Mouse (Mus musculus): ENCODE measurements around the gene Elmo1.
A peak's percentile ranks its signal among the peaks of the same experiment; 100 is the strongest.

Gene Elmo1

DNA sequence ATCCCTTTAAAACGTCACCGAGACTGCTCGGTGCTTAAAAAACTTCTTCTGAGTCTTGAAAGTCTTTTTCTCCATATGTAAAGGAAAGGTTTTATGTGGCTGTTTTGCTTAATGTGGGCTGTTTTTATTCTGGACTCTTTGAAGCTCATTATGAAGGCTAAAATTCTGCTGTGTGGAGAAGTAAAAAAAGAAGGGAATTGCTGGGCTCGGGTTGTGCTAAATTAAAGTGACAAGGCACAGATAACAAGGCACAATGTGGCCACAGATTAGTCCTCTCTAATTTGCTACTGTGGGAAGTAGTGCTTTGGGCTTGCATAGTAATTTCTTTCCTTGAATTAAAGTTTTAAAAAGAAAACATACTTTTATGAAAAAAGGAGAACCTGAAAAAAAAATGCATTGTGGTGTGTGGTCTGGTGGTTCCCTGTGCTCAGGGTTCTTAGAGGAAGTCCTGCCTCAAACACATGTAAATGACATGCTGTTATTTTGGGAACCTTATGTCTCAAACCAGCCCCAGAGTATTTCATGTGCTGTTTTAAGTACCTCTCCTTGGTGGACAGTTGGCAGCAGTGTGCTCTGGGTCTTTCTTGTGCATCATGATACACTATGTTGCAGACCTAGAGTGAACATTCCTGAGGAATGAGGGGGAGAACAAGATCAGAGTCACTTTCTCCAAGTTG, 61.0 kb downstream of the Elmo1 start:
- peak in 1 of 2 experiments; percentile 15 for DNase-seq (ENCODE audit: low read depth in 1 of 2, low spot score in 2 of 2)

DNA sequence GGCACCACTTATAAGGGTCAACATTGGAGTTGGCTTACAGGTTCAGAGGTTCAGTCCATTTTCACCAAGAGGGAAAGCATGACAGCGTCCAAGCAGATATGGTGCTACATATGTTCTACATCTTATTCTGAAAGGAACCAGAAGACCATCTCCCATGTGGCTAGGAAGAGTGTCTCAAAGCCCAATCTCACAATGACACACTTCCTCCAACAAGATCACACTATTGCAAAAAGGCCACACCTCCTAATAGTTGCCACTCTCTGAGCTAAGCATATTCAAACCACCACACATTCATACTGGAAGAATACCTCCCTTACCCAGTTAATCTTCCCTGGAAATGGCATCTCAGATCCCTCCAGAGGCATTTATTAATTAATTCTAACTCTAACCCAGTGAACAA, 66.7 kb downstream of the Elmo1 start:
- no peak for DNase-seq (ENCODE audit: low read depth in 1 of 2, low spot score in 2 of 2)

DNA sequence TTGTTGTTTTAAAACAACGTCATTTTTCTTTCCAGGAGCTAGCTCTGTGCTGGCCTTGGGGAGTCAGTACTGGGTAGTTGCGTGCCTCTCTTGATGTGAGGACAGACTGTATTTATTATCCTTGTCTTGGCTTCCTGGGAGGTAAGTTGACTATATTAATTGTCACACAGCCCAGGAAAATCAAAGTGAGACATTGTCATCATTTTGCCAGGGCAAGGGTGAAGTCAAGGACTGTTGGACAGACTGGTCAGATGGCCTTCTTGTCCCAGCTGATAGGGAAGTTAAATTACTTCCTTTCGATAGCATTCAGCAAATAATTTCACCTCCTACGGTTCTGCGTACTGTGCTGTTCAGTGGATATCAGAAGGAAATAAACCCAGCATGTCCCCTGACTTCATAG, 67.1 kb downstream of the Elmo1 start:
- no peak for DNase-seq (ENCODE audit: low read depth in 1 of 2, low spot score in 2 of 2)

DNA sequence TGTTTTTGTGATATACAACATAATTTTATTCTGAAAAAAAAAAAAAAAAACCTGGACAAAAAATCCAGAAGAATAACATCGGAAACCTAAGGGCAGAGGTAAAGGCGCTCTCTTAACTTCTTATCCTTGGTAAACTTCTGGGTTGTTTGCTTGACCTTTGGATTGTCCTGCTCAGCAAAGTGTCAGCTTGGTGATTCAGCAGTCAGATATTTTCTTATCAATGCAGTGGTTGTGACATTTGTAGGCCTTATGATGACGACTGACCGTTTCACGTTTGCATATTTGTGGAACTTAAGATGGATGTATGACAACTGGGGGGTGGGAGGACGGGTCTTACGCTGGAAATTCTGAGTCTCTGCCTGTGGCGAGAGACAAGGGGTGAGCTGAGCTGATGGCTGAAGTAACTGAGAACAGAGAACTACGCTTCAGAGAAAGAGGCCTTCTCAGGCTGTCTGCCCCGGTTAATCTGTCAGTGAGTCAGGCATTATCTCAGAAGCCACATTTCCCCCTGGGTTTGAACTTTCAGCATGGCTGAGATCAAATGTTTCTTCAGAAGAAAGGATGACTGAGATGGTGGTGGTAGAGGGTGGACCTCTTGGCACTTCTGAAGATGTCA, 73.1 kb downstream of the Elmo1 start:
- DNase-seq (ENCODE audit: low read depth in 1 of 2, low spot score in 2 of 2): no peak

DNA sequence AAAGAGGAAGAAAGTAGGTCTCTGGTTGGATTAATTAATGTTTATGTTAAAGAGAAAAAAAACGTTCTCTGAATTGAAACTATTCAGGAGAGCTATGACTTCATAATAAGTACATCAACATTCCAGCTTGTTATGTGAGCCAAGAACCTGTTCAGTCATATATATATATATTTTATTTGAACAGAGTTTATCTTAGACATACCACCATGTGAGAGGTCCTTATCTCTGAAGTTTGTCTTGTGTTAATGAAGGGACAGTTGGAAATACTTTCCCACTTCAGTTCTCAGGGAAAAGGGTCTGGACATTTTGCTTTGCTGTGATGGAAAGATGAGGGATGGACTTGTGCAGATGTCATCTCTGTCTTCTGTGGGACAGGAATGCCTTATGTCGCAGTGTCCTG, 74.4 kb downstream of the Elmo1 start:
- no peak for DNase-seq (ENCODE audit: low read depth in 1 of 2, low spot score in 2 of 2)

DNA sequence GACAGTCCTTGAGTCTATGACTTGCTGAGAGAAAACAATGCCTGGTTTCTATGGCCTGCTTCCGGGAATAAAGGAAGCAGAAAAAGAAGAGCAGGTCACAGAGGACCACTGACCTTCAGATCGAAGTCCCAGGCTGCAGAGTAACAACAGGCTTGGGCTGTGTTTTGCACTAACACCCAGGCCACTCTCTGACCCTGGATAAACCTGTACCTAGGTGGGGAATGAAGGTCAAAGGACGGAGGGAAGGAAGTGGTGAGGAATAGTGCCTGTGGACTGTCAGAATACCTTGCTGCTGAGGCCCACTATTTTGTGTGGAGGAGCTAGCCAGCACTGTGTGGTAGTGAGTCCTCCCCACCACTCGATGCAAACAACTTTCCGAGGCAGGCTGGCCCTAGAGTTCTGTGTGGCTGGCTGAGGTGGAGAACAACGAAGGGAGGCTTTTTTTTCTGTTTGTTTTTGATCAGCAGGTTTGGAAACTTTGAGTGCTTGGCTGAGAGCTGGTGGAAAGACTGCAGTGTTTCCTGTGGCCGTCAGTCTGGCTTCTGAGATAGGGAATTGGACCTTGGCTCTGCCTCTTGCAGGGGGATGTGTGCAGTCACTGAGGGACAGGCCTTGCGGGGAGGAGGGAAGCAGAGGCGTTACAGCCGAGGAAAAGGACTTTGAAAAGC, 83.7 kb downstream of the Elmo1 start:
- no peak for DNase-seq (ENCODE audit: low read depth in 1 of 2, low spot score in 2 of 2)

DNA sequence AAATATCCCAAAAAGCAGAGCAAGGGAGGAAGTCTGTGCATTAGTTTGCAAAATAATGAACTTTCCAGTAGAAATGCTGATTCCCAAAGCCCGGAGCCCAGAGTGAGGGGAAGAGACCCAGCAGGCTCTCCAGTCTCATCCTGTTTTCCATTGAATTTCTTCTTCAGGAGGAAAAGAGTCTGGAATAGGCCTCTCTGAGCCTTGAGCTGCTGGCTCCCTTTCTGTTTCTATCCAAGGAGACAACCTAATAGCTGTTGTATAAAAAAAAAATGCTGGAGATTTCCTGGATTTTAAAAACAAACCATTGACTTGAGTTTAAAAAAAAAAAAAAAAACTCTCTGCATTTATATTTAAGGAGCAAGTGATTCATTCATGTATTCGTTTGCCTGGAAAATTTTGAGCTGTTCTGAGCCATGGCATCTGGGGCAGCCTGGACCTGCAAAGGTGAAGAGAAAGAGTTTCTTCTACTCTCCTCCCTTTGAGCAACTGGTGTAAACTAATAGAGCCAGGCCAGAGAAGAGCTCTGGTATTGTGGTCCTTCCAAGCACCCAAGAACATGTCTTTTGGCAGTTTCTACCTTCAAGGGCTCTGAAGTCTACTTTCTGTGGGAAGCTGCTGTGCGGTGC, 84.4 kb downstream of the Elmo1 start:
- no peak for DNase-seq (ENCODE audit: low read depth in 1 of 2, low spot score in 2 of 2)

DNA sequence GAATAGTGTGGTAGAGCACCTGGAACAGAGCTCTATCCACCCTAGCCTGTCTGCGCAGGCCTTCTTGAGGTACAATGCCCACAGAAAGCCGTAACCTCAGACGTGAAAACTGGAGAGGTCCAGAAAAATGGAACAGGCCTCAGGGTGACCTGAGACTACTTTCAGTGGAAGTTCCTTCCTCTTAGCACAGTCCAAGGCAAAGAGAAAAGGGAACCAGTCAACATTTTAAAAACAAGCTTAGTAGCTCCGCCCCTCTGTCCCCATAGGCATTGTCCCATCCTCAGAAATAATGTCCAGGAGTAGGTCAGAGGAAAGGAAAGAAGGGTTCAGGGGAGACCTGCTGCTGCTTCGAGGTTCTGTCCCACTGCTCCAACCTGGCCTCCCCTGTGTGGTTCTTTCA, 90.3 kb downstream of the Elmo1 start:
- peak in 1 of 2 experiments; percentile 16 for DNase-seq (ENCODE audit: low read depth in 1 of 2, low spot score in 2 of 2)

DNA sequence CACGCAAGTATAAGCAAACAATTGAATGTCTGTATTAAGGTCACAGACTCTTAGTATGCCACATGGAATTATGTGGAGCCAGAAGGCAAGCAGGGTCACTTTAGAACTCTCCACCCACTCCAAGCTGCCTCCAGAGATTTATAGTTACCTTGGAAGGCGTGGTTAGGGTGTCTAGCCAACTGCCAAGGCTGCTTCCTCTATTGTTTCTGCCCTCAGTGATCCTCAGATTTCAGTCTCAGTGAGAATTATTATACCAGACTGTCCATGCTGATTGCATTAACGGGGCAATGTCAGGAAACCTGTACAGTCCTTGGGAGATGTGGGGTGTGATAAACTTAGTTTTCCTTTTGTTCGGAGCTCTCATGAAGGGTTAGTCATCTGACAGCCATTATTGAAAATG, 90.9 kb downstream of the Elmo1 start:
- no peak for DNase-seq (ENCODE audit: low read depth in 1 of 2, low spot score in 2 of 2)

DNA sequence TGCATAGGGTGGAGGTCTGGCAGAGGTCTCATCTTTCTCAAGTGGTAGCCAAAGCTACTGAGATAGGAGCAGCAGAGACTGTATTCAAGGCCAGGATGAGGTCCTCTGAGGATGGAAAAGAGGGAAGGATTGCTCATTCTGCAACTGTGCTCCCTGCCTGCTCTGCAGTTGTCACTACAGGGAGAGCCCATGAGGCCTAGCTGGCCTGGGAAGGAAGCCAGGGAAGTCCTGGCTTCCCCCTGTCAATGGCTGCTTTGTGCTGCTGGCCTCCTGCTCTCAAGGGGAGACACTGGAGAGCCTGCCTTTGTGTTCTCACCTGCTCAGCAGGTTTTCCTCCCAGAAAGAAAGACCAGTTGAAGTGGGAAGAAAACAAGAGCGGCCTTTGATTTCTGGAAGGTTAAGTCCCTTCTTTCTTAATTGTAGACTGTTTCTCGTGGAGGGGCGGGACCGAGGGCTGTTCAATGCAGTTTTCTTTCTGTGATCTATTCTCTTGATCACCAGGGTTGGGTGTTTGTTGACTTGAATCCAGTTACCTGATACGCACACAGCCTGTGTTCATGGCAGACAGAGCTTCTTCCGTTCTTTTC, 91.9 kb downstream of the Elmo1 start:
- DNase-seq (ENCODE audit: low read depth in 1 of 2, low spot score in 2 of 2): no peak

DNA sequence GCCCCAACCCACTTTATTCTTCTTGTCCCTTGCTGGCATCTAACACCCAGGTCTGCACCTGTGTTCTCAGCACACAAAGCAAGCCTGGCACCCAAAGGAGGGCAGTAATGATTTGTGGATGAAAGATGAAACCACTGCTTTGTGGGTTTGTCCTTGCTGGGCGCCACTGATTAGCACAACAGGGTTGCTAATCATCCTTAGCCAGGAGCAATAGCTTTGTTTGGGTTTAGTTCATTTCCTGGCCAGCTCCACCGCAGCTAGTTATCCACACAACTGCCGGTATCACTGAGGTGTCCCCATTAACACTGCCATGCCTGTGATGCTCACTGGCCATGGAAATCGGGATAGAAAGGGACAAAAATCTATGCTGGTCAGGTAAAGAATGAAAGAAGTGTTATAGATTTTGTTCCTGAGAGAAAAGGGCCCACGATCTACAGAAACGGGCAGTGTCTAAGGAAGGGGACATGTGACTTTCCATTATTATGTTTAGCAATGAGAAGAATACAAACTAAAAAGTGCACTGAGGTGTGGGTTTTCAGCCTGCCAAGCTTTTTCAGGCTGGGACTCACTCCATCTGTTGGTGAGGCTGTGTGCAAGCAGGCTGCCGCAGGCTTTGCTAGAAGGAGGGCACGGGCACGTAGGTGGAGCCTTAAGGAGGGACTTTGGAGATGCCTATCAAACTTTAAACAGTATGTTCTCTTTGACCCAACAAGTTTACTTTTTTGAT, 93.3 kb downstream of the Elmo1 start:
- DNase-seq (ENCODE audit: low read depth in 1 of 2, low spot score in 2 of 2): no peak

DNA sequence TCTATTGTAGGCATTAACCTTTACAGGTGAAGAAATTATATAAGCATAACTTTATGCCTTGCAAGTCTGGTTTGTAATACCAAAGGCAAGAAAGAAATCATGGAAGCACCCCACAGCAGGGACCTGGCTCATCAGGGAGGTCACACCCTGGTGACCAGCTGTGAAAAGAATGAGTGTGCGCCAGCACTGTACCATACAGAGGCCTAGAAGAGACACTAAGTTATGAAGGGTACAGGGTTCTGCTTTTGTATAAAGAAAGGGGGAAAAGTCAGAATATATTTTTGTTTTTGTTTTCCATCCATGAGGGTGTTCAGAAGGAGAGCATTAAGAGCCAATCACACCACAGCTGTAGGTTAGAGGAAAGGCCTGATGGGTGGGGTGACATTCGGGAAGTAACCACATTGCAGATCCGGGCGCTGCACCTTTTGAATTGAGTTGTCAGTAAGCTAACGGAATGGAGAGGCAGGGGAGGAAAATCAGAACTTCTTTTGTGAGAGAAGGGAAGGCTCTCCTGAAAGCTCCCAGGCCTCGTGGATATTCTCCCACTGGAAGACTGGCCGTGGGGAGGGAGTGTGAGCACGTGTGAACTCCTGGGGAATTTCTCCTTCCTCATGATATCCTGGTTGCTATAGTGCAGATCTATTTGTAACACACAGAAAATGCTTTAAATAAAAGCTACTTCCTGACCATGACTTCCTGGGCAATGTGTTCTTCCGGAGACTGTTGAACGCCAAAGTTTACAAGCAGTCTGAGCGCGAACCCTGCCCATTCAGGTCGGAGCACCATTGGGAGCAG, 94.0 kb downstream of the Elmo1 start:
- no peak for DNase-seq (ENCODE audit: low read depth in 1 of 2, low spot score in 2 of 2)

DNA sequence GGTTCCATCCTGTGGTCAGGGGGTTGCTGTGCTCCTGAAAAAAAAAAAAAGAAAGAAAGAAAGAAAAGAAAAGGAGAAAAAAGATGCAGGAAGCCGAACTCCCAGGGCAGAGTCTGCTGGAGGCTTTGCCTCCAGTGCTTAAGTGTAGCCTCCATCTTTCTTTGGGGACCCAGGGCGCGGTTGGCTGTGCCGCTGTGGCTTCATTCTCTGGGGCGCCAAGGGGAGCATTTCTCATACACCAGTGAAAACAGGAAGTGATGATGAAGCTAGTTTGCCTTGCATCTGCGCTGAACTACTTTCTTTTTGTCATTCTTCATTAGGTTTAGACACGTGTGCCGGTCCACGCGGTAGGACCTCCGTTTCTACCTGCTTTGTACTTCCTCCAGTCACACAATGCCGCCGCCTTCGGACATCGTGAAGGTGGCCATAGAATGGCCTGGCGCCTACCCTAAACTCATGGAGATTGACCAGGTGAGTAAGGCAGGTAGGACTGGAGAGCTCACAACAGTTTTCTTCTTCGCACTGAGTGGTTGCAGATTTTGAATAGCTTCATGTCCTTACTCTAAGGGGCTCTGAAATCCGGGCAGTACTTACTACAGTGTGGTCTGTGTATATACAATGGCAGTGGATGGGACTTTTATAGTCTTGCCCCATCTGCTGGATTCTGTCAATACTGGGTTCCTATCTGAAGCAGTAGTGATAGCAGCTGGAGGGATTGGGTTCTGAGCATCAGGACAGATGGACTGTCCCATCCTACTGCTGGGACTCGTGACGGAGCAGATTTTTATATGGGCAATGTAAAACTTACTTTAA, 94.8 kb downstream of the Elmo1 start:
- peak; percentile 48 to 69 for DNase-seq (ENCODE audit: low read depth in 1 of 2, low spot score in 2 of 2)

DNA sequence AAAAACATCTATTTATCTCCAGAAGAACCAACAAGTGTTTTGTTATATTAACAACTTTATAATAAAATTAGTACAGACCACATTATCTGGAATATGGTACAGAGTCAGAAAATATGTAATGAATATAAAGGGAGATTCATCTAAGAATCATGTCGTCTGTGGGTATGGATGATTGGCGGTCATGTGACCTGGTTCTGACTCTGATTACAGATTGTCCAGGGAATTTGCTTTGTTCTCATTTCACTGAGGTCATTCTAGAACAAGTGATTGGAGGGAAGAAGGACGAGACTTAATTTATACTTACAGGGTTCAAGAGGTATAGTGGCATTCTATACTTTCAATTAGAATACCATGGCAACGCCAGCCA, 95.4 kb downstream of the Elmo1 start:
- no peak for DNase-seq (ENCODE audit: low read depth in 1 of 2, low spot score in 2 of 2)

DNA sequence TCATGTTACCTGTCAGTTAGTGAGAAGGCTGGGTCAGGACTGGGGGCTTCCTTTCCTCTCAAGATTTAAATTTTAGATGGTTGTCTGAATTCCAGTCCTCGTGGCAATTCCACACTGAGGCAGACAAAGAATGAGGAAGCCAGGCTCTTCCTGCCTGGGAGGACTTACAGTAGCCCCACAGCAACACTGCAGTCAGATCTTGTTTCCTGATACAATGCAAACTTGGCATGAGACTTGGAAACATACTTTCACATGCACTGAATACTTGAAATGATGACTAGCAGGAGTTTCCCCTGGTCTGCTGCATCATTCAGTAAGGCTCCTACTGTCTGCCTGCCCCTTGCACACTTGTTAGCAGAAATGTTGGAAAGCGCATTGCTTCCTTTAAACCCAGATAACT, 97.3 kb downstream of the Elmo1 start:
- no peak for DNase-seq (ENCODE audit: low read depth in 1 of 2, low spot score in 2 of 2)

DNA sequence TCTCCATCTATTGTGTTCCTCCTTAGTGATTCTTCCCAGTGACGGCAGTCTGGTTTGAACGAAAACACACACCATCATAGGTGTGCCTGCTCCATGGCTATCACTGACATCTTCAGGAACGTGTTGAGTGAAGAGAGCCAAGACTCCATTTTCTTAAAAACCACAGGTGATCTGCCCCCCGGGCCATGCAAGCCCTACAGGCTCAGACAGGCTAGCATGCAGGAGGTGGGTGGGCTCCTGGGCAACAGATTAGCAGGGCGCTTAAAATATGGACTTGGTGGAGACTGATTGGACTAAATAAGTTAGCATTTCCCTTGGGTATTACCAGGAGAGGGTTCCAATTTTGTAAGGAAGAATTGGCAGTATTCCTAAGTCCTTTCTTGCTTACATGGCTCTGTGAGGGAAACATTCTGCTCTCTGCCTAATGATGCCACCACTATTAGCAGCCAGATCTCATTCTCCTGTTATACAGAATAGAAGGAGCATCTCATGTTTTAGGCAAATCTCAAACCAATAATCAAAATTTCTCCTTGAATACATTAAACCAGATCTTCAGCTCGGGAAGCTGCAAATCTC, 101.7 kb downstream of the Elmo1 start:
- DNase-seq (ENCODE audit: low read depth in 1 of 2, low spot score in 2 of 2): no peak

DNA sequence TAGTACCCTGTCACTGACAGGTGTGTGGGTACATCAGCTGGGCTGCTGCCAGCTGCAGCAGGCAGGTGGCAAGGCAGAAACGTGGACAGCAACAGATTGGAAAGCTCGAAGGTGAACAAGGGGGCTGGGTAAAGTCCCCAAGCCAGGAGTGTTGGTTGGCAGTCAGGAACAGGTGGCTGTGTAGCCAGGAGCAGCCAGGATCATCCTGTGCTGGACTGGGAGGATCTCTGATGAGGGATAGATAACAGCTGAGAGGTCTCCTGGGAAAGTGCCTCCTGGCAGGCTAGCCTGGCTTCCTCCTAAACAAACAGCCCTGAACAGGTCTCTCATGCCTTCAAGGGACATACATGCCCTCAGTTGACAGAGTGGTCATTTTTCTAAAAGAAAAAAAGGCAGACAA, 110.2 kb downstream of the Elmo1 start:
- DNase-seq (ENCODE audit: low read depth in 1 of 2, low spot score in 2 of 2): no peak

DNA sequence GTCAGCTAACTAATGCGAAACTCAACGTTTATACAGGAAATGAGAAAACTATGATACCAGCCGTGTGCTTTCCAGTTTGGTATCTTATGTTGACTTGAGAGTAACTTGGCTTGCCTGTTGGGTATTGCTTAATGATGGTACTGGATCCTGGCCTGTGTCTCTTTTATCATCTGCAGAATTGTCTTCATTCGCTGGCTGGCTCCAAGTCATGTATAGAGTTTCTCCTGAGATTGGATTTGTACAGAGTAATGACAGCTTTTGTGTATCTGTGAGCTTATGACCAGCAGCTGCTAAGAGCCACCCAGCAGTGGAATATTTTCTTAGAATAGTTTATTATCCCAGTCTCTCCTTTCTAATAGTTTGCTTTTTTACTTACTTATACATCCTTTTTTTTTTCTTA, 112.2 kb downstream of the Elmo1 start:
- DNase-seq (ENCODE audit: low read depth in 1 of 2, low spot score in 2 of 2): no peak

DNA sequence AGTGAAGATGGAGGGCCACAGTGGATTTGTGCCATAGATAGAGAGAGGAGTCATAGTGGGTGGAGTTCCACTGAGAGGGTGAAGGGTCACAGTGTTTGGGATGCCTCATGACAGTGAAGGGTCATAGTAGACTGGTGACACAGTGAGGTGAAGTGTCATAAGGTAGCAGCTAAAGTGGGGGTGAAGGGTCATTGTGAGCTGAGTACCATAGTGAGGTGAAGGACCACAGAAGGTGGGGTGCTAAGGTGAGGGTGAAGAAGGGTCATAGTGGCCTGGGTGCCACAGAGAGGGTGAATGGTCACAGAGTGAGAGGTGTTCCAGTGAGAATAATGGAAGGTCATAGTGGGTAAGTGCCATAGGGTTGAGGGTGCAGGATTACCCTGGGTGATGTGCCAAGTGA, 113.8 kb downstream of the Elmo1 start:
- no peak for DNase-seq (ENCODE audit: low read depth in 1 of 2, low spot score in 2 of 2)

Measured in monocyte, adult 2 months (primary cell).